Mouse (Mus musculus) E14TG2a.4 (cell line): ENCODE measurements around the gene Klhl12.

Source experiments
- CTCF ChIP-seq: conservative IDR thresholded peaks from 2 replicates; pipeline ENCODE4 v1.5.1; 2014; ENCODE audit warnings: low read length
- NANOG ChIP-seq: IDR thresholded peaks from 2 replicates; pipeline ENCODE4 v1.6.1; 2014; ENCODE audit warnings: borderline replicate concordance, low read length, mixed read lengths
- POU5F1 ChIP-seq: IDR thresholded peaks from 2 replicates; pipeline ENCODE4 v1.6.1; 2014; ENCODE audit warnings: low read length, borderline replicate concordance

DNA sequence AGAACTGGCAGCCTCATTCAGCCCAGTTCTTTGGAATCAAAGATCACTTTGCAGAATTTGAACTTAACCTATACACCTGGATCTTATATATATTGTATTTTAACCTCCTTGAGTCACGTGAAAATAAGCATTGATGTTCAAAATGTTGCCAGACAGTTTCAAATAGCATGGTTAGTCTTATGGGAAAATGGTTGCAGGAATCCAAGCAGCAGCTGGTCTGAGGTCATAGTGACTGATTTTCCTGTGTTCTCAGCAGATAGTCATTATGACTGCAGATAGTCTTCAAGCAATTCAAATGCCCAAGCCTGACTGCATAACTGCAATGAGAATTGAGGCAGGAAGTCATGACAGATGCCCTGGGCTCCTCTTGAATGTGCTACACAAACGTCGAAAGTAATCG, 56.9 kb downstream of the Klhl12 start:
- no peak for TF ChIP-seq CTCF
- no peak for TF ChIP-seq NANOG
- TF ChIP-seq POU5F1 = no peak
